In the genomic region with DNA sequence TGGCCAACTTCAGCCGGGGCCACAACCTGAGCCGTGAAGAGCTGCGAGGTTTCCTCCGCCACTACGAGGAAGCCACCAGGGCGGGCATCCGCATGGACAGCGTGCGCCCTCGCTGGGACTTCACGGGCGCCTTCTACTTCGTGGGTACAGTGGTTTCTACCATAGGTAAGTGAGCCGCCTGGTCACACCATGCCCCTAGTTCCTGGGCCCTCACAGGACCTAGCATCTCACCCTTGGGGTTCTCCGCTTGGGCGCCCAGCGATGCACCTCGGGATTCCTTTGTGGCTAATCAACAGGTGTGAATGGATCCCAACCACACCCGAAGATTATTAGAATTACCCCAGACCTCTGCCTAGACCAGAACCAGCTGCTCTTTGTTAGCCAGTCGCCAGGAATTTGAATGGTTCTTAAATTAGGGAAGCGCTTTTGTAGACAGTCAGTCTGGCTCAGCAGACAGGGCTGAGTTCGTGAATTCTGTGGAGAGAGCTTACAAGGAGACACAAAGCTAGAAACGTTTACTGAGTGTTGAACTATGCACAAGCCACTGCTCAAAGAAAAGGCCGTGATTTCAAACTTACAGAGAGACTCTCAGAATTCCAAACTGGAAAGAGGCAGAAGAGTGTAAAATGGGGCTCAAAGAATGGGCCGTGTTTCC, we compare ENCODE assay signal across 8 mouse cellular contexts. TPM values are rescaled to one million over a fixed set of nuclear protein-coding genes. Genes with fewer than 3 reads are reported as not detected.
DNase-seq lines count a peak whose midpoint lies in the region; ATAC-seq and TF ChIP-seq lines count a peak whose summit lies in the region.

No protein-coding gene starts in this region.

- DNase-seq in lung, postnatal 0 days (ENCODE audit: low spot score): no peak
- no peak for DNase-seq in lung, postnatal 10 days
- no peak for DNase-seq in limb, embryonic 10.5 days (ENCODE audit: low spot score)
- no peak for DNase-seq in left cerebral cortex, adult 18-20 months (ENCODE audit: low spot score in 2 of 2)
- DNase-seq in adrenal gland, adult 18-20 months (ENCODE audit: low spot score in 2 of 2): no peak
- DNase-seq in layer of hippocampus, postnatal 25 days (ENCODE audit: extremely low spot score in 1 of 2, low spot score in 1 of 2): no peak

- TF ChIP-seq CTCF in lung, postnatal 0 days (IDR thresholded peaks at IDR 0.05): no peak

- 6% methylated on average over 25 of the region's 25 CpGs for WGBS in lung, postnatal 0 days
- WGBS in forebrain, embryonic 12.5 days: 4% methylated on average over 25 of the region's 25 CpGs
- 3% methylated on average over 25 of the region's 25 CpGs for WGBS in limb, embryonic 10.5 days
- WGBS in neural tube, embryonic 12.5 days: 3% methylated on average over 25 of the region's 25 CpGs

- H3K9ac ChIP-seq in lung, postnatal 0 days (replicated peaks; ENCODE audit: low read depth): peak overlapping the region; percentile 27
- H3K9ac ChIP-seq in forebrain, embryonic 12.5 days: peak overlapping the region; percentile 31
- H3K9ac ChIP-seq in neural tube, embryonic 12.5 days: peak overlapping the region; percentile 50

- no peak; the same call in 1 of the 2 replicates for ATAC-seq in lung, postnatal 0 days
- ATAC-seq in forebrain, embryonic 12.5 days (ENCODE audit: low FRiP score): peak; percentile 28; the same call in 1 of the 2 replicates
- ATAC-seq in neural tube, embryonic 12.5 days (ENCODE audit: low FRiP score, low read depth): no peak

- peaks cover 8% of the 10 kb centered on the region for H3K4me1 ChIP-seq in lung, postnatal 0 days (ENCODE audit: insufficient read depth, low read depth, low read length)
- H3K4me1 ChIP-seq in forebrain, embryonic 12.5 days: peaks cover 33% of the 10 kb centered on the region
- peaks cover 33% of the 10 kb centered on the region for H3K4me1 ChIP-seq in limb, embryonic 10.5 days
- peaks cover 26% of the 10 kb centered on the region for H3K4me1 ChIP-seq in neural tube, embryonic 12.5 days

- peak overlapping the region; percentile 68 for H3K27ac ChIP-seq in lung, postnatal 0 days (ENCODE audit: low read length)
- no peak overlapping the region for H3K27ac ChIP-seq in forebrain, embryonic 12.5 days
- H3K27ac ChIP-seq in limb, embryonic 10.5 days: peak overlapping the region; percentile 62; the same call in 1 of the 2 replicates
- H3K27ac ChIP-seq in neural tube, embryonic 12.5 days: no peak overlapping the region

- no peaks in the 10 kb centered on the region for H3K9me3 ChIP-seq in lung, postnatal 0 days (ENCODE audit: low read length)
- H3K9me3 ChIP-seq in forebrain, embryonic 12.5 days: no peaks in the 10 kb centered on the region
- H3K9me3 ChIP-seq in limb, embryonic 10.5 days (replicated peaks): no peaks in the 10 kb centered on the region
- no peaks in the 10 kb centered on the region for H3K9me3 ChIP-seq in neural tube, embryonic 12.5 days

- no peak for TF ChIP-seq EP300 in lung, postnatal 0 days (IDR thresholded peaks at IDR 0.05)

- peak overlapping the region; percentile 81 for H3K4me2 ChIP-seq in lung, postnatal 0 days (replicated peaks; ENCODE audit: low read depth, low read length)
- H3K4me2 ChIP-seq in forebrain, embryonic 12.5 days: peak overlapping the region; percentile 97
- H3K4me2 ChIP-seq in neural tube, embryonic 12.5 days (replicated peaks): peak overlapping the region; percentile 98

- peaks cover 36% of the 10 kb centered on the region for H3K27me3 ChIP-seq in lung, postnatal 0 days (replicated peaks; ENCODE audit: insufficient read depth, low read length)
- H3K27me3 ChIP-seq in forebrain, embryonic 12.5 days: peaks cover 73% of the 10 kb centered on the region
- peaks cover 78% of the 10 kb centered on the region for H3K27me3 ChIP-seq in limb, embryonic 10.5 days (ENCODE audit: low read depth, poor library complexity, severe bottlenecking)
- H3K27me3 ChIP-seq in neural tube, embryonic 12.5 days (replicated peaks): peaks cover 67% of the 10 kb centered on the region

- no peaks in the 10 kb centered on the region for H3K36me3 ChIP-seq in lung, postnatal 0 days (ENCODE audit: insufficient read depth, low read length)
- H3K36me3 ChIP-seq in forebrain, embryonic 12.5 days (replicated peaks): no peaks in the 10 kb centered on the region
- H3K36me3 ChIP-seq in limb, embryonic 10.5 days: no peaks in the 10 kb centered on the region
- no peaks in the 10 kb centered on the region for H3K36me3 ChIP-seq in neural tube, embryonic 12.5 days

- H3K4me3 ChIP-seq in lung, postnatal 0 days (ENCODE audit: low read depth, low read length): peak overlapping the region; percentile 52
- H3K4me3 ChIP-seq in forebrain, embryonic 12.5 days (replicated peaks): peak overlapping the region; percentile 56
- H3K4me3 ChIP-seq in limb, embryonic 10.5 days: peak overlapping the region; percentile 56
- peak overlapping the region; percentile 50 for H3K4me3 ChIP-seq in neural tube, embryonic 12.5 days

RNA-seq across cellular contexts. Expression of a gene that starts 1.9 kb away (rescaled TPM):
- polyA plus RNA-seq in lung, postnatal 0 days (2015; fragmentation: Nextera tagmentation; extraction: Ambion mirVana): 7.8 and 8.3 TPM in 2 replicates
- polyA plus RNA-seq in forebrain, embryonic 12.5 days (2016; fragmentation: Nextera tagmentation; extraction: Ambion mirVana): 0.31 and 0.42 TPM in 2 replicates
- polyA plus RNA-seq in limb, embryonic 10.5 days (2016; fragmentation: Nextera tagmentation; extraction: Ambion mirVana): 0.13 and 0.44 TPM in 2 replicates
- polyA plus RNA-seq in neural tube, embryonic 12.5 days (2016; fragmentation: Nextera tagmentation; extraction: Ambion mirVana): 0.68 and 0.78 TPM in 2 replicates
- 10 to 100 TPM in 1 of 2 experiments, 1 to 10 TPM in 1; 8.3 to 10.4 TPM for total RNA-seq in left cerebral cortex, adult 18-20 months (2021)
- 1 to 10 TPM; 1.2 TPM for total RNA-seq in adrenal gland, adult 18-20 months (2021)
- 1 to 10 TPM; 6.8 to 6.9 TPM for total RNA-seq in layer of hippocampus, postnatal 25 days (2021)

Comparison
In these comparisons a context has a peak if more than half of its experiments do, and no peak if none do; other contexts are left out.
1. H3K27ac ChIP-seq: peak in lung, postnatal 0 days (single experiment) and limb, embryonic 10.5 days (single experiment); none in forebrain, embryonic 12.5 days (single experiment) and neural tube, embryonic 12.5 days (single experiment).
2. Peak in every context shown above with its lines, with median percentiles within 50 percentile points of each other: H3K4me2 ChIP-seq, H3K4me3 ChIP-seq and H3K9ac ChIP-seq.